Mouse (Mus musculus): Measurements from ENCODE around the gene Tagln2.

GRCm38 (mm10) chr1:172463387-172464333, 36.2 kb upstream of the Tagln2 start:
- TF ChIP-seq CTCF (IDR thresholded peaks at IDR 0.05; ENCODE audit: control insufficient read depth, insufficient read depth, insufficient read length): no peak
- TF ChIP-seq USF1 (IDR thresholded peaks at IDR 0.05; ENCODE audit: low read depth): no peak
- TF ChIP-seq MAX (IDR thresholded peaks at IDR 0.05): no peak
- no peak for TF ChIP-seq FOSL1 (IDR thresholded peaks at IDR 0.05; ENCODE audit: insufficient read depth, low read length, poor library complexity, severe bottlenecking)
- TF ChIP-seq MYOG (IDR thresholded peaks at IDR 0.05; ENCODE audit: control insufficient read depth, extremely low read depth, insufficient read length): no peak
